Mouse (Mus musculus) urinary bladder, postnatal 36 days (tissue): ENCODE measurements around the gene Lhfpl2.

Experiments
- DNase-seq, 2 experiments: peaks; one replicate each; pipeline ENCODE4 v3.0.0; 2022; ENCODE audit warnings: low spot score in 2 of 2, mixed read lengths in 1 of 2

The Lhfpl2 gene

DNA sequence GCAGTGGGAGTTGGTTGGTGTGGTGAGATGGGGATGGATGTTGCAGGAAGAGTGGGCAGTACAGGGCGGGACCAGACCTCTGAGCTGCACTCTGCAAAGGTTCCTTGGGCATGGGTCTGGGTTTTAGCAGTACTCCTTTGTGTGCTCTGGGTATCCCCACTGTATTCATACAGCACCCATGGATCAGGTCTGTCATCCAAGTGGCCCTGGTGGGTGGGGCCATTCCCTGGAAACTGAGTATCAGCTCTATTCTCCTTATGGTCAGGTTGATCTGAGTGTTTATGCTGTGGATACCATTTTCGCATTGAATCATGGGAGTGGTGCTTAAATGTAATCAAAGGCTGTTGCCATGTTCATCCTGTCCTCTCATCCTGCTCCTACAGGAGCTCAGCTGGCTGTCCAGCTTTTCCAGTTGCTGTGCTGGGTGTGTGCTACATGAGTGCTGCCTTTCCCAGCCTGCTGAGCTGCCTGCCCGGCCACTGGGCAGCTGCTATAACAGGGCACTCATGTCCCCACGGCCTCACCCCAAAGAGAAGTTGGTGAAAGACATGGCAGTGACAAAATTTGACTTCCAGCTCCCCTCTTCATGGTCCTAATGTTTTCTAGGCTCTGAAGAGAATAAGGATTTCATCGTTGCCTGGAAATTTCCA lies 9.2 kb downstream of the Lhfpl2 start:
- no peak for DNase-seq

- no peak for DNase-seq
These were observed 10.7 kb downstream of the Lhfpl2 start for GRCm38 (mm10) chr13:94068308-94068707.

- no peak for DNase-seq
These were observed 12.1 kb downstream of the Lhfpl2 start for GRCm38 (mm10) chr13:94069421-94070307.

DNA sequence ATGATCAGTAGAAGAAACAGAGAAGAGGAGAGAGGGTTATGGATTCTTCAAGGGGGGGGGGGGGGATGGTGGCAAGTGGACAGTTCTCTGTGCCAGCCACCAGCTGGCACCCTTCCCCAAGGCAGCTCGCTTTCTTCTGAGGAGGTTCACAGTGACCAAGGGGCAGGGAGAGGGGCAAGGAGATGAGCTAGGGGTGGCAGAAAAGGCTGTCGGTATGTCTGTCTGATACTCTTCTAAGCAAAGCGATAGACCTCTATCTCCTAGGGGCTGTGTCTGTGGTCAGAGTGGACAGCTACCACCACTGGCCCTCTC lies 12.7 kb downstream of the Lhfpl2 start:
- no peak for DNase-seq

- DNase-seq = no peak
These were observed 13.3 kb downstream of the Lhfpl2 start for GRCm38 (mm10) chr13:94070927-94071326.

- no peak for DNase-seq
These were observed 15.6 kb downstream of the Lhfpl2 start for GRCm38 (mm10) chr13:94073046-94073715.

DNA sequence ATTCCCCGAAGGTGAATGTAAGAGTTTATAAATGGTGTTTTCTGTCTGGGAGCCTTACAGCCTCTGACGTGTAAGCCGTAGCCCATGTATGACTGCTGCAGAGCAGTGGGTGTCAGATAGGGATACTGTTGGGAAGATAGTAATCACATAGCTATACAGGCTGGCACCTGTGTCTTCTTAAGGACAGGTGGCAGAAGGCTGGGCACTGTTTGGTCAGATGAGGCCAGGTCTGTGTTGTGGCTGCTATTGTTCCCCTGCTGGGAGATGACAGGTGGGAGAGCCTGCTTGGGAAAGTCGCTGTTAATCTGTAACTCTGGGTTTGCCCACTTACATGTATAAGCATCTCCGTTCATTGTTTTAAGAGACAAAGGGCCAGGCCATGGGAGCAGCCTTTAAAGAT lies 16.1 kb downstream of the Lhfpl2 start:
- no peak for DNase-seq

- no peak for DNase-seq
These were observed 17.6 kb downstream of the Lhfpl2 start for GRCm38 (mm10) chr13:94075181-94075580.

- DNase-seq = no peak
These were observed 19.8 kb downstream of the Lhfpl2 start for GRCm38 (mm10) chr13:94077136-94078018.

DNA sequence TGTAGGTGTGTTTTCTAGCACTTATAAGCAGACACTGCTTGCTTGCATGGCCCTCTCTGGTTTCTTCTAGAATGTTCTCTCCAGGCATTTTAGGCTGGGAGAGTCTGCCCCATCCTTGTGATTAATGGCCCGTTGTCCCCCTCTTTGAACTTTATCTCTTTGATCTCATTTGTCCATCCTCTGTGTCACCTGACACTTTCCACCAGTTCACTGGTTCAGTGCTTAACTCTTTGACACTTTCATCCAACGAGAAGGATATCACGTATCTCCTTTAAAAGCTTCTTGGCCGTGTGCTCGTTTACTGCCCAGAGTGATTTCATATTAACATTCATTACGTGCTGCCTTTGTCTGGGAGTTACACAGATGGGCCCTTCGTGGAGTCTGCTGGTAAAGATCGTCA lies 25.6 kb downstream of the Lhfpl2 start:
- no peak for DNase-seq

DNA sequence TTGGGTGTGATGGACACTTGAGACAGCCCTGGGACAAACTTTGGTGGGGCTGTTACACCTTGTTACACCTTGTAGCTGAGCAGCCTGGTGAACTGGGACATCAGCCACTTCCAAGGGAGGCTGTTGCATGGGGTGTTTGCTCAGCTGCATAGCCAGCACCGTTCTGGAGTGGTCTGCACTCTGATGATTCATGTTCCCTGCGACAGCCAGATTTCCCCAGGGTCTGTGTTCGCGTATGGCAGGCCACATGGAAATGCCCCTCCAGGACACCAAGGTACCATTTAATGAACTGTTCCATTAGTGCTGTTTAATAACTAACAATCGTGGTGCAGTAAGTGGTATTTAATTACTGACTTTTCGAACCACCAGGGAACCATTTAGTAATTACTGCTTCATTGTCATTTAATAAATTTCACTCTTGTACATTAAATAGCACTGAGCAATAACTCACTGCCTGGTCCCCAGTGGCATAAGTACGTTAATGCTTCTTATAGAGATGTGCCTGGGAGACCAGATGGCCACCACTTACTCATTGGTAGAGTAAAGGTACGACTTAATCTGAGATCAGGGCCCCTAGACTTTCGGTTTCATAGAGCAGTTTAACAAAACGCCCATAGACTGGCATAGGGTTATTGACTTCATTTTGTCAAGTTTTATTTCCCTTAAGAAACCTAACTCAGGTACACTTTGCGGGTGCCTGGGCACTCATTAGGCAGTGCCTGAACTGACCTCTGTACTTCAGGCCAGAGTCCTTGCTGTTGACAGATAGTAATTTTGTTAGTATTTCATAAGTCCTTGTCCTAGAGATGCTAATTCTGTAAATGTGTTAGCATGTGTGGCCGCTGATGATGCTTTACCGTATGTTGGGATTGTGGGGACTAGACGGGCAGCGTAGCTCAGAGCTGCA lies 26.9 kb downstream of the Lhfpl2 start:
- no peak for DNase-seq

GRCm38 (mm10) chr13:94086090-94086808 lies 28.7 kb downstream of the Lhfpl2 start:
- DNase-seq = no peak

DNA sequence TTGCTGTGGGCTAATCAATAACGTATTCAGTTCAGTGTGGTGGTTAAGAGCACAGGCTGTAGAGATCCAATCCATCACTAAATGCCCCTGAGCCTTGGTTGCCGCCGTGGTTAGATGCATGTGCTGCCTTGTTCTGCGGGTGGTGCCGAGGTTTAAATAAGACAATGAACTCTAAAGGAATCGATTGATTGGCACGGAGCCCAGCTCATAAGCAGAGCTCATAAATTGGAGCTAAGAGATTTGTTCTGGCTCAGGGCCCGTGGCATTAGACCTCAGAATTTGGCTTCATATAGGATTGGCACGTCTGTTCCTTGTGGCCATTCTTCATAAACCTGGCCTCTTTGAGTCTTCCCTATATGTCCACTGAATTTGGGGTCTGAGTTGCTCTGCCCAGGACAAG lies 29.5 kb downstream of the Lhfpl2 start:
- DNase-seq = no peak

DNA sequence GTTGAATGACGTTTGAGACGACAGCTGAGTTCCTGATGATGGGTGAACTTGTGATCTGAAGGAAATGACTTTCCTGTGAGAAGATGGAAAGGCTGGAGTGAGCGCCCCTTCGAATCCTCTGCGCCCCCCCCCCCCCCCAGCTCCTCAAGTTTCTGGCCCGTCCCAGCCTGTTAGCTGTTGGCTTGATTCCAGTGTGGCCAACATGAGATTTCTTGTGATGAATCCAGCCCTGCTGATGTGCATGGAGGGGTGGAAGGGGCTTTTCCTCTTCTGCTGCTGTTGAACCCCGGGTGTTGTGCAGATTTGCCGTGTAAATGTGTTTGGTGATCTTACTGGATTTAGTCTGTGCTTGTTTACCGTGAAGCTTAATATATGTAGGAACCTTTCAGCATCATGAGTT lies 31.2 kb downstream of the Lhfpl2 start:
- no peak for DNase-seq

DNA sequence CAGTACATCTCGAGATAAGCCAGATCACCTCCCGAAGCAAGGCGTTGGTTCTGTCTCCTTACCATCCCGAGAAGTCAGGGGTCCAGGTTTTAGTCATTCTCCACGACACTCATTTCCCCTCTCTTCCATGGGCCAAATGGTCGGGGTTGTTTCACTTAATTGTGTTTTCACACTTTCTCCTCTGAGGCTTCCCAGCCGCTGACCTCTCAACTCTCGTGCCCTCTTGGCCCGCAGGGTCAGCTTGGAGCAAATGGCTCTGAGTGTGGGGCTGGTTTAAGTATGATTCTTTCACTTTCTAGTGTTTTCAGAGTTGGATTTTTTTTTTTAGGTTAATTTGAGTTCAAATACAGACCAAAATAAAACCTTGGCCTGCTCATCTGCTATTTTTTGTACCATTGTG lies 31.7 kb downstream of the Lhfpl2 start:
- no peak for DNase-seq

DNA sequence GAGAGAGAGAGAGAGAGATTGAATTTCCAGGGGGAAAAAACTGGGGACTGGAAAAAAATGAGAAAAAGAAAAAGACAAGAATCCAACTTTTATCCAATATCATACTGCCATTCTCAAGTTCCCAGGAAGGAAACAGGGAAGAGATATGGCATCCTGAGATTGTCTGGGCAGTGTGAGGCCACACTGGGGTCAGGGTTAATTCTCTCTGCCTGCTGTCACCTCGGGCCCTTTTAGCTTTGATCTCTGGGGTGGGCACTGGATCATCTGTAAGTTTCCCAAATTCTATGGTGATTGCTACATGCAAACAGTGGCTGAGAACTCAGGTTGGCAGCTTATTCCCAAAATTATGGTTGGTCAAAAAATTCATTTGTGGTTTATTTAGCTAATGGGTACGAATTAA lies 33.8 kb downstream of the Lhfpl2 start:
- no peak for DNase-seq

- DNase-seq = no peak
These were observed 36.6 kb downstream of the Lhfpl2 start for GRCm38 (mm10) chr13:94094176-94094575.

DNA sequence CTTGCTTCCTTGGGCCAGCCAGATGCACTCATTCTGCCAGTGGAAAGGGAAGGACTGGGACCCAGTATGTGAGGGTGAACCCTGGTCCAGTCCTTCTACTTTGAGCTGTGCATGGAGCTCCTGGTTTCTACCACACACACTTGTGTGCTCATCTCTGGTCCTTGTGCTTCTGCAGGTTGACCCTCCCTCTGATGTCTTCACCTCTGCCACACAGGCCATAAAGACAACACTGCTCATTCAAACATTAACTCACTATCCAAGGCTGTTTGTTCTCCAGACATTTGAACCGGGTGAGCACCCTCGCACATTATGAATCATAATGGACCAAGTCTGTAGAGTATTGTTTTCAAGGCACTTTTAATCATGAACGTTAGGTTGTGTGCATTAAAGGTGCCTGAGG lies 37.0 kb downstream of the Lhfpl2 start:
- DNase-seq = no peak

GRCm38 (mm10) chr13:94095202-94095601 lies 37.6 kb downstream of the Lhfpl2 start:
- DNase-seq = no peak

GRCm38 (mm10) chr13:94097667-94098066 lies 40.1 kb downstream of the Lhfpl2 start:
- no peak for DNase-seq
